Mouse (Mus musculus): ENCODE results near the gene Plekhm1.

Gene Plekhm1

GRCm38 (mm10) chr11:103337180-103337579 lies 75.3 kb downstream of the Plekhm1 start:
- Histone ChIP-seq H3K9me3 (ENCODE audit: low read length) (peaks cover 13% of the 10 kb centered on the region), H3K36me3 (ENCODE audit: insufficient read depth, low read length) (no peaks in the 10 kb centered on the region), H3K27me3 (ENCODE audit: insufficient read depth, low read length) (peaks cover 40% of the 10 kb centered on the region), H3K4me3 (replicated peaks; ENCODE audit: low read length) (no peak overlapping the region), H3K4me1 (replicated peaks; ENCODE audit: low read depth, low read length) (peaks cover 67% of the 10 kb centered on the region)
- TF ChIP-seq NANOG (IDR thresholded peaks at IDR 0.05; ENCODE audit: borderline replicate concordance, low read length), result no peak
- TF ChIP-seq POU5F1 (IDR thresholded peaks at IDR 0.05; ENCODE audit: borderline replicate concordance, low read length), result no peak
- TF ChIP-seq CTCF (conservative IDR thresholded peaks at IDR 0.05; ENCODE audit: low read length), result no peak

- no peak for TF ChIP-seq CTCF (conservative IDR thresholded peaks at IDR 0.05; ENCODE audit: low read length)
- no peak for TF ChIP-seq NANOG (IDR thresholded peaks at IDR 0.05; ENCODE audit: borderline replicate concordance, low read length)
- no peak for TF ChIP-seq POU5F1 (IDR thresholded peaks at IDR 0.05; ENCODE audit: borderline replicate concordance, low read length)
- no peak overlapping the region for H3K4me3 ChIP-seq (replicated peaks; ENCODE audit: low read length)
- peaks cover 13% of the 10 kb centered on the region for H3K9me3 ChIP-seq (ENCODE audit: low read length)
- H3K27me3 ChIP-seq (ENCODE audit: insufficient read depth, low read length), result peaks cover 38% of the 10 kb centered on the region
- peaks cover 67% of the 10 kb centered on the region for H3K4me1 ChIP-seq (replicated peaks; ENCODE audit: low read depth, low read length)
- no peaks in the 10 kb centered on the region for H3K36me3 ChIP-seq (ENCODE audit: insufficient read depth, low read length)
Observed at GRCm38 (mm10) chr11:103335561-103335960, 76.9 kb downstream of the Plekhm1 start.

GRCm38 (mm10) chr11:103334925-103335324 lies 77.6 kb downstream of the Plekhm1 start:
- peaks cover 13% of the 10 kb centered on the region for H3K9me3 ChIP-seq (ENCODE audit: low read length)
- H3K4me1 ChIP-seq (replicated peaks; ENCODE audit: low read depth, low read length), result peaks cover 67% of the 10 kb centered on the region
- H3K4me3 ChIP-seq (replicated peaks; ENCODE audit: low read length), result no peak overlapping the region
- peaks cover 34% of the 10 kb centered on the region for H3K27me3 ChIP-seq (ENCODE audit: insufficient read depth, low read length)
- TF ChIP-seq NANOG (IDR thresholded peaks at IDR 0.05; ENCODE audit: borderline replicate concordance, low read length) (no peak), POU5F1 (IDR thresholded peaks at IDR 0.05; ENCODE audit: borderline replicate concordance, low read length) (no peak), CTCF (conservative IDR thresholded peaks at IDR 0.05; ENCODE audit: low read length) (no peak)
- H3K36me3 ChIP-seq (ENCODE audit: insufficient read depth, low read length), result no peaks in the 10 kb centered on the region

- H3K27me3 ChIP-seq (ENCODE audit: insufficient read depth, low read length), result peaks cover 27% of the 10 kb centered on the region
- H3K4me1 ChIP-seq (replicated peaks; ENCODE audit: low read depth, low read length), result peaks cover 59% of the 10 kb centered on the region
- H3K36me3 ChIP-seq (ENCODE audit: insufficient read depth, low read length), result no peaks in the 10 kb centered on the region
- H3K4me3 ChIP-seq (replicated peaks; ENCODE audit: low read length), result peak overlapping the region; percentile 72
- TF ChIP-seq NANOG (IDR thresholded peaks at IDR 0.05; ENCODE audit: borderline replicate concordance, low read length), result no peak
- TF ChIP-seq CTCF (conservative IDR thresholded peaks at IDR 0.05; ENCODE audit: low read length), result peak; percentile 30
- peaks cover 13% of the 10 kb centered on the region for H3K9me3 ChIP-seq (ENCODE audit: low read length)
Observed at GRCm38 (mm10) chr11:103333719-103334398, 78.6 kb downstream of the Plekhm1 start.

GRCm38 (mm10) chr11:103332890-103333651 lies 79.4 kb downstream of the Plekhm1 start:
- Histone ChIP-seq H3K4me1 (replicated peaks; ENCODE audit: low read depth, low read length) (peaks cover 52% of the 10 kb centered on the region), H3K36me3 (ENCODE audit: insufficient read depth, low read length) (no peaks in the 10 kb centered on the region), H3K9me3 (ENCODE audit: low read length) (peaks cover 13% of the 10 kb centered on the region), H3K27me3 (ENCODE audit: insufficient read depth, low read length) (peaks cover 24% of the 10 kb centered on the region), H3K4me3 (replicated peaks; ENCODE audit: low read length) (peak overlapping the region; percentile 72)
- no peak for TF ChIP-seq CTCF (conservative IDR thresholded peaks at IDR 0.05; ENCODE audit: low read length)
- TF ChIP-seq POU5F1 (IDR thresholded peaks at IDR 0.05; ENCODE audit: borderline replicate concordance, low read length), result no peak
- TF ChIP-seq NANOG (IDR thresholded peaks at IDR 0.05; ENCODE audit: borderline replicate concordance, low read length), result no peak

GRCm38 (mm10) chr11:103332186-103332889 lies 80.1 kb downstream of the Plekhm1 start:
- H3K9me3 ChIP-seq (ENCODE audit: low read length), result peaks cover 13% of the 10 kb centered on the region
- H3K27me3 ChIP-seq (ENCODE audit: insufficient read depth, low read length), result peaks cover 24% of the 10 kb centered on the region
- H3K4me1 ChIP-seq (replicated peaks; ENCODE audit: low read depth, low read length), result peaks cover 46% of the 10 kb centered on the region
- no peaks in the 10 kb centered on the region for H3K36me3 ChIP-seq (ENCODE audit: insufficient read depth, low read length)
- peak overlapping the region; percentile 72 for H3K4me3 ChIP-seq (replicated peaks; ENCODE audit: low read length)
- peak; percentile 99 for TF ChIP-seq CTCF (conservative IDR thresholded peaks at IDR 0.05; ENCODE audit: low read length)
- no peak for TF ChIP-seq NANOG (IDR thresholded peaks at IDR 0.05; ENCODE audit: borderline replicate concordance, low read length)

GRCm38 (mm10) chr11:103331502-103332185 lies 80.8 kb downstream of the Plekhm1 start:
- peaks cover 48% of the 10 kb centered on the region for H3K4me1 ChIP-seq (replicated peaks; ENCODE audit: low read depth, low read length)
- no peaks in the 10 kb centered on the region for H3K36me3 ChIP-seq (ENCODE audit: insufficient read depth, low read length)
- peaks cover 24% of the 10 kb centered on the region for H3K27me3 ChIP-seq (ENCODE audit: insufficient read depth, low read length)
- peaks cover 13% of the 10 kb centered on the region for H3K9me3 ChIP-seq (ENCODE audit: low read length)
- no peak for TF ChIP-seq NANOG (IDR thresholded peaks at IDR 0.05; ENCODE audit: borderline replicate concordance, low read length)
- no peak for TF ChIP-seq POU5F1 (IDR thresholded peaks at IDR 0.05; ENCODE audit: borderline replicate concordance, low read length)
- no peak for TF ChIP-seq CTCF (conservative IDR thresholded peaks at IDR 0.05; ENCODE audit: low read length)
- no peak overlapping the region for H3K4me3 ChIP-seq (replicated peaks; ENCODE audit: low read length)

All from E14TG2a.4 (cell line).